Mouse (Mus musculus) CD8-positive naive resting alpha-beta T cell, adult 2 months (primary cell): ENCODE data around the gene Mfap1a.
A peak's percentile ranks its signal among the peaks of the same experiment; 100 is the strongest.
"Not testable (repeated sequence)": the region's sequence is repeated elsewhere in the genome, so short reads cannot be mapped to it uniquely, and the experiment has no call there.

ENCODE experiments used
- DNase-seq, 2 experiments: peaks; one replicate each; pipeline ENCODE4 v3.0.0; 2022; ENCODE audit warnings: low read depth in 2 of 2, low spot score in 2 of 2

Mfap1a gene

DNA sequence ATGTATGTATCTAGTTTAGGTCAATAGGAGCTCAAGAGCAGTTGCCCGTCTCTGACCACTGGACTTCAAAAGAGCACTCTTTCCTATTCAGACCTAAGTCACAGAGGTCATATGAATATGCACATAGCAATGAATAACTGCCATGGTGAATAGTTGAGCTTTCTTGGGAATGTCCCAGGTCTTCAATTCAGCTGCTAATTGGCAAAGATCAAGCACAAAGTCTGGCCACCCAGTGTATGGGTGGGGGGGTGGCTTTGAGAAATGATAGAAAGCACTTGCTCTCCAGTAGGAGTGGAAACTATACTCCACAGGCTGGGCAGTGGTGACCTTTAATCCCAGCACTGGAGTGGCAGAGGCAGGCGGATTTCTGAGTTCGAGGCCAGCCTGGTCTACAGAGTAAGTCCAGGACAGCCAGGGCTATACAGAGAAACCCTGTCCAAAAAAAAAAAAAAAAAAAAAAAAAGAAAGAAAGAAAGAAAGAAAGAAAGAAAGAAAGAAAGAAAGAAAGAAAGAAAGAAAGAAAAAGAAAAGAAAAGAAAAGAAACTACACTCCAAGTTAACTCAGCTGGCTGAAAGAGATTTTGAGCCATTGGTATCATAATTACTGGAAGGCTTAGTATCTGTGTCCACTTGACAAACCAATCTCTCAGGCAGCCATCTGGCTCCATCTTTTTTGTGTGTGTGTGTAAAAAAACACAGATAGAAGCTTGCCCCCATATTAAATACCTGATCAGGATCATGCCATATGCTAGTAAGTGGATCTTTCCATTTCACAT, 28.8 kb downstream of the Mfap1a start:
- no peak for DNase-seq

GRCm38 (mm10) chr2:121475306-121475705, 31.2 kb downstream of the Mfap1a start:
- DNase-seq = not testable (repeated sequence)

DNA sequence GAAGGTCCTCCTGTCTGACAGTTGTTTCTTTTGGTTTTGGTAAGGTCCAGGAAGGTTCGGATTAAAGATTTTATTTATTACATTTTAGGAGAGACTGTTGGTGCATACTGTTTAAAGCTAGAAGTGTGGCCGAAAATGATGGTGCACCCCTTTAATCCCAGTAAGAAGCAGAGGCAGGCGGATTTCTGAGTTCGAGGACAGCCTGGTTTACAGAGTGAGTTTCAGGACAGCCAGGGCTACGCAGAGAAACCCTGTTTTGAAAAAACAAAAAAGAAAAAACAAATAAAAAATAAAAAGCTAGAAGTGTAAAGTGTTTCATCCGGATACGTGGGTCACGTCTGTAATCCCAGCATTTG, 32.3 kb downstream of the Mfap1a start:
- no peak for DNase-seq

DNA sequence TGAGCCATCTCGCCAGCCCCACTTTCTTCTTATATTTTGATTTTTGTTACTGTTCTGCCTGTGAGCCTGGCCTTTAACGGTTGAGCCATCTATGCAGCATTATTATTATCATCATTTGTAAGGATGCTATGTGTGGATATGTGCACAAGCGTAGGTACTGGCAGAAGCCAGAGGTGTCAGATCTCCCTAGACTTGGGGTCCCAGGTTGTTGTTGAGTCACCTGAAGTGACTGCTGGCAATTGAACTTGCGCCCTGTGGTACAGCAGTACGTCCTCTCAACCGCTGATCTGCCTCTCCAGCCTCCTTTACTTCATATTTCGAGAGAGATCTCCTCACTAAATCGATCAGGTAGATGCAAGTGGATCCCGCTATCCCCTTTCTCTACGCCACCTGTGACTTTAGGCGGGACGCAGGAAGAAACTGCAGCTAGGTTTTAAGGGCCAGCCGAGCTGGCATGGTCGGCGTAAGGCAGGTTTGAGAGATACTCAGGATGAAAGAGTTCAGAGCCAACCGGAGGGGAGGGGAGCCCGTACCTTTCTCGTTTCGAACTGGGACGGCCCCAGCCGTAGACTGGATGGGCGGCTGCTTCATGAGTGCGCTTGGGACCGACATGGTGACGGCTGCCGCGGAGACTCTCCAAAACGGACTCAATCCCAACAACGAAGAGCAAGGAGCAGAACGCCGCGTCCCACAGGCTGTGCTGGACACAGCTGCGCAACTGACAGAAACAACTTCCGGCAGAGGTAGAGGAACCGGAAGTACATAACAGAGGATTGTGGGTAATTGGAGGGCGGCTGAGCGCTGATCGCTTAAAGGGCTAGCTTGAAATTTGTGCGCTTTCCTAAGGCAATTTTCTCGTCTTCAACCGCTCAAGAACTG, 32.9 kb downstream of the Mfap1a start, which contains the start of gene Mfap1b:
TSS of gene Mfap1b (minus strand) at position 767 of the 879 bp plus-strand sequence.
- DNase-seq = peak; percentile 61 to 71

- not testable (repeated sequence) for DNase-seq
Measured at GRCm38 (mm10) chr2:121472783-121473182, 33.7 kb downstream of the Mfap1a start.

DNA sequence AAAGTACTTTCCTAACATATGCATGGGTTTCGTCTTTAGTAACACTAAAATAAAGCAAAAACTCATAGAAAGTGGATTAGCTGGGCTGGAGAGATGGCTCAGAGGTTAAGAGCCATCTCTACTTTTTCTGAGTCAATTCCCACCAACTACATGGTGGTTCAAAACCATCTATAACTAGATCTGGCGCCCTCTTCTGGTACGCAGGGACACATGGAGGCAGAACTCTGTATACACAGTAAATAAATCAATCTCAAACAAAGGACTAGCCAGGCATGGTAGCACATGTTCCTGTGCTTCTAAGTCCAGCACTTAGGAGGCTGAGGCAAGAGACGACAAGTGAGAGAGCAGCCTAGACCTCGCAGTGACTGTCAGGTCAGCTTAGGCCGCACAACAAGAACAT, 37.5 kb downstream of the Mfap1a start:
- DNase-seq = not testable (repeated sequence)

- no peak for DNase-seq
Measured at GRCm38 (mm10) chr2:121460071-121460470, 46.4 kb downstream of the Mfap1a start.

GRCm38 (mm10) chr2:121456692-121457642, 49.5 kb downstream of the Mfap1a start, which contains the start of gene Serinc4:
Gene Serinc4, minus strand, starts transcription at chr2:121456781.
- peak; percentile 84 to 85 for DNase-seq

GRCm38 (mm10) chr2:121455534-121455933, 50.9 kb downstream of the Mfap1a start:
- no peak for DNase-seq

- DNase-seq = no peak
Measured at GRCm38 (mm10) chr2:121453917-121454316, 52.5 kb downstream of the Mfap1a start.

DNA sequence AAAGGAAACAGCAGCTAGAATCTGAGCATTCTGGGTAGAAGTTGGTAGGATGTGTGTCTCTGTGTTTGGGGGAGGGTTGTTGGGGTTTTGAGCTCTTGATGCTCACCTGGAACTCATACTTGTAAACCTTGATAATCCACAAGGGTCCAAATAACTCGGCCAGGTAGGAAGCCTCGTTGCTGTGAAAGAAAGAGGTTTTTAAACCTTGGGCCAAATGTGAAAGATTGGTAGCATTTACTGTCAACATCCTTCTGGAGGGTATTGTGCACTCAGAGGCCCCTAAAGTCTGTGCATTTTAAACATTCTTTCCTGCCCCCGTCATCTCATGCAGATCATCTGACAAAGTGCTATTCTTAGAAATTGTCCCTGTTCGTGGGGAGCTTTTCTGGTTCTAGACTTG, 53.5 kb downstream of the Mfap1a start, which contains the start of gene Hypk:
TSS of gene Hypk (plus strand) at position 301 of the 400 bp plus-strand sequence.
- no peak for DNase-seq

DNA sequence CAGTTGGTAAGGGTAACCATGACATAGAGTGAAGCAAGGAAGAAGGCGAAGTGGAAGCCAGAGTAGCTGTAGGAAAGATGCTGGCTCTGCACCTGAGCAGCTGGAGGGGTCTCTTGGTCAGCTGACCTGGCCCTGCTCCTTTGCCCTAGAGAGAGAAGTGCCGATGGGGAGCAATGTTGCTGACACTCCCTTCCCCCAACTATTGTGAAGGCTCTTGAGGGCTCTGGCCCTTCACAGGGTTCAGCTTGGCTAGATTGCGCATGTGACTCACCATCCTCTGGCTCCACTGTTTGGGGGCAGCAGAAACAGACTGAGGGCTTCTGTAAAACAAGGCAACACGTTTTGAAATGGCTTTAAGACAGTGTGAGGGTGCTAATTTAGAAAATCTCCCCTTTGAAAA, 54.1 kb downstream of the Mfap1a start:
- DNase-seq = no peak

GRCm38 (mm10) chr2:121450093-121450492, 56.4 kb downstream of the Mfap1a start:
- DNase-seq = no peak

DNA sequence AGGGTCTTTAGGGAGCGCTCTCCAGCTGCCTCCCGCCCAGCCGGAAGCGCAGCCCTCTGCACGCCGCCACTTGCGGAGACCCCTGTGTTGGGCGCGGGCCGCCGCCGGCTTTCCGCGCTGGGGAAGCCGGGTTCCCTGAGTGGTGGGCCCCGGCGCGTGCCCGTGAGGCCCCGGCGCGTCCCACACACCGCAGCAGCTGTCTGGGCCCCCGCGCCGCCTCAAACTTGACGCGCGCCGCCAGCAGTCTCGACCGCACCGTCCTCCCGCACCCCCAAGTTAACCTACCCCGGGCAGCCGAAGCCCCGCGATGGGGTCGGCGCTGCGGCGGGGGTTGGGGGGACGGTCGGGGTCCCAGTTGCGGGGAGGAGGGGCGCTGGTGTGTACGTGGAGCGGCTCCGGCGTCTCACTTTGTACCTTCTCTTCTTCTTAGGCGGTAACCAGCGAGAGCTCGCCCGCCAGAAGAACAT, 56.9 kb downstream of the Mfap1a start:
- DNase-seq = no peak

DNA sequence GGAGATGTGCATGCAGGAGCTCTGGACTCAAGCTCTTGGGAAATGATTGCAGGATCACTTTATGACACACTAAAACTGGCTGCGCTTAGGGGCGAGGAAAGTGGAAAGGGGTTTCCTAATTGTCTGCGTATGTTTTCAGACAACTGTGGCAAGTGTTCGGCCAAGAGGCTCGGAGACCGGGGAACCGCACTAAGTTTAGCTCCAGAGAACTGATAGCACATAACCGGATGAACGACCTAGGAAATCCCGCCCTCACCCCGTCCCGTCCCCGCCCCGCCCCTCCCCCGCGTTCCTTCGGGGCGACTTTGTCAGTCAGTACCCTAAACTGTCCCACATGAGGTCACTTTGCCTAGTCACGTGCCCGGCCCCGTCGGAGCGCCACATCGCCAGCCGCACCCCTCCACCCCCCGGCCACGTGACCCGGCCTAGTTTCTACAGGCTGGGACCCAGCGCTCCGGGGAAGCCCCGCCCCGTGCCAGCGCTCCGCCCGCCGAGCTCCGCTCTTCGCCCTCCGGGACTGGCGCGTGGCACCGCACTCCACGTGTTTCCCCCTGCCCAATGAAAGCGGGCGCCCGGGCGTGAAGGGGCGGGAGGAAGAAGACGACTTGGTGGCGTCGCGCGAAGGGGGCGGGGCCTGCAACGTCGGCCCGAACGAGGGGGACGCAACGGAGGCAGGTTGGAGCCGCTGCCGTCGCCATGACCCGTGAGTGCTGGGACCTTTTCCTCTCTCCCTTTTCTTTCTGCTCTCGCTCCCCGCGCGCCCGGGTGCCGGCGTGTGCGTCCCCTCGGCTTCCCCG, 57.5 kb downstream of the Mfap1a start, which contains the start of gene Serf2:
TSS of gene Serf2 (plus strand) at position 457 of the 797 bp plus-strand sequence.
- peak; percentile 99 for DNase-seq

GRCm38 (mm10) chr2:121448136-121448535, 58.3 kb downstream of the Mfap1a start:
- peak in 1 of 2 experiments; percentile 45 for DNase-seq

- no peak for DNase-seq
Measured at GRCm38 (mm10) chr2:121447006-121447405, 59.5 kb downstream of the Mfap1a start.

DNA sequence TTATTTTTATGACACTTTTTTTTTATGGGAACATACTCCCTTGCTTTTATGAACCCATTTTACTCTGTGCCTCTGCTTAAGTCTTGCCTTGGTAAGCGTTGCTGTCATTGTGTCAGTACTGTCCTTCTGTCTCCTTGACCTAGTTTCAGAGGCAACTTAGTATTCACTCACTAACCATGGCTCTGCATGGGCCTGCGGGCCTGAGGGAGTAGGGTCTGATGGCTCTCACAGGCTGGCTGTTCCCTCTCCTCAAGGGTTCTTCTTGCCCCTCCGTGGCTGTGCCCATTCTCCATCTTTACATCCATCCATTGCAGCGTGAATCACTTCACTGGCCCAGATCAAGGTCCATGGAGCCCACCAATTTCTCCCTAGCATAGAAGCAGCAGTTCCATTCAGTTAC, 60.0 kb downstream of the Mfap1a start:
- no peak for DNase-seq

- DNase-seq = no peak
Measured at GRCm38 (mm10) chr2:121445117-121445516, 61.3 kb downstream of the Mfap1a start.

DNA sequence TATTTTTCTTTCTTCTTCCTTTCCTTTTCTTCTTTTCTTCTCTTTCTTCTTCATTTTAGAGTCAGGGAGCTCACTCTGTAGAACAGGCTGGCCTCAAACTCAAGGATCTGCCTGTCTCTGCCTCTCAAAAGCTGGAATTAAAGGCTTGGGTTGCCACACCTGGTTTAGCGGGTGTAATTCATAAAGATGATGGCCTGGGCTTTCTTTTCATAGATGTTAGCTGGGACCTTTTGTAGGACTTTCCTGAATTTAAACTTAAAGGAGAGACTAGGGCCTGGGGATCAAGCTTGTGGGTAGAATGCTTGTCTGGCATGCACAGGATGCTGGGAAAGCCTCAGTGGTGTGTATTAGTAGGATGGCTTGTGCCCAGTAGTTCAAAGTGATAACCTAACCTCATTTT, 62.3 kb downstream of the Mfap1a start, which contains the start of gene Ell3:
TSS of gene Ell3 (minus strand) at position 101 of the 400 bp plus-strand sequence.
- DNase-seq = no peak
